Mouse (Mus musculus) stomach, embryonic 14.5 days (tissue): ENCODE measurements at regions not wholly inside any gene's neighbourhood (a gene's known extent, or its start where the extent isn't known, plus 50 kb on each side); places are given as distances from the start of the nearest gene placed in this dataset.

Experiments
- ATAC-seq: fragments of 200-750 bp; cut with Nextera tagmentation; 2 replicates; pipeline ENCODE4 v1.8.0; 2017; ENCODE audit warnings: low read depth, moderate TSS enrichment; ENCODE audit not compliant: insufficient number of reproducible peaks, insufficient read depth, low FRiP score
- H3K27ac ChIP-seq: fragments of 300-500 bp; sonication (generic); 2 replicates; pipeline ENCODE4 v1.5.1; 2014; ENCODE audit warnings: mild to moderate bottlenecking, low read length, moderate library complexity, mixed read lengths
- H3K27me3 ChIP-seq: fragments of 300-500 bp; sonication (generic); 2 replicates; pipeline ENCODE4 v1.6.1; 2014; ENCODE audit warnings: low read length, control low read depth, mixed read lengths; ENCODE audit not compliant: control insufficient read depth, insufficient read depth
- H3K36me3 ChIP-seq: fragments of 300-500 bp; sonication (generic); 2 replicates; pipeline ENCODE4 v1.6.1; 2014; ENCODE audit warnings: mild to moderate bottlenecking, control low read depth, low read length, moderate library complexity, mixed read lengths; ENCODE audit not compliant: control insufficient read depth, insufficient read depth
- H3K4me1 ChIP-seq: fragments of 300-500 bp; sonication (generic); 2 replicates; pipeline ENCODE4 v1.6.1; 2014; ENCODE audit warnings: low read length, control low read depth, mixed read lengths; ENCODE audit not compliant: control insufficient read depth, insufficient read depth
- H3K4me2 ChIP-seq: fragments of 300-500 bp; sonication (generic); replicated peaks from 2 replicates; pipeline ENCODE4 v1.6.1; 2014; ENCODE audit warnings: low read depth, low read length, control low read depth
- H3K4me3 ChIP-seq: fragments of 300-500 bp; sonication (generic); 2 replicates; pipeline ENCODE4 v1.5.1; 2014; ENCODE audit warnings: low read depth, low read length, control low read depth
- H3K9ac ChIP-seq: fragments of 300-500 bp; sonication (generic); replicated peaks from 2 replicates; pipeline ENCODE4 v1.6.1; 2014; ENCODE audit warnings: low read depth, mild to moderate bottlenecking, control low read depth, low read length, moderate library complexity, mixed read lengths
- H3K9me3 ChIP-seq: fragments of 300-500 bp; sonication (generic); 2 replicates; pipeline ENCODE4 v1.6.1; 2016; ENCODE audit warnings: low read depth, low read length, control low read depth; ENCODE audit not compliant: control insufficient read depth
- WGBS: fragments of 180-500 bp; shearing (Covaris S2); extraction: QIAGEN DNeasy Blood & Tissue Kit; methylation state at CpG from one replicate; pipeline ENCODE4 v1.1.7; 2014; 5-methylcytosine and 5-hydroxymethylcytosine counted together

DNA sequence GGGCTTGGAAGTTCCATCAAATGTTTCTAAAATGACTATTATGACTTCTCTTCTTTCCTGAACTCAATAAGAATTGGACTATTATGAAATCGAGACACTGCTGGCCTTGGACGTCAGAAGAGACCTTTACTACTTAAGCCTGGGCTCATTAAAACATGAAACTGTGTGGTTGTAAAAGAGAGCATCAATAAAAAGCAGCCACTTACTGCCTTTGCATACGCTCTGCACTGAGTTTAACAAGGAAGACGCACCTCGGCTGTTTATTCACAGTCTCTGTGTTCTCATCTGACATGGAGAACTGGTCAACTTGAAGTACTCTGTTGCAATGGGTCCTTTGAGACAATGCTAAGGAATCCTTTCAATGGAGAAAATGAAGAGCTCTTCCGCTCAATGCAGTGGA, 399.8 kb upstream of the Dcn start:
- 82% methylated on average over 6 of the region's 6 CpGs for WGBS
- Histone ChIP-seq H3K4me3 (no peak overlapping the region), H3K9me3 (no peaks in the 10 kb centered on the region), H3K9ac (no peak overlapping the region), H3K36me3 (no peaks in the 10 kb centered on the region), H3K27me3 (no peaks in the 10 kb centered on the region), H3K27ac (no peak overlapping the region), H3K4me1 (no peaks in the 10 kb centered on the region), H3K4me2 (no peak overlapping the region)
- no peak for ATAC-seq

DNA sequence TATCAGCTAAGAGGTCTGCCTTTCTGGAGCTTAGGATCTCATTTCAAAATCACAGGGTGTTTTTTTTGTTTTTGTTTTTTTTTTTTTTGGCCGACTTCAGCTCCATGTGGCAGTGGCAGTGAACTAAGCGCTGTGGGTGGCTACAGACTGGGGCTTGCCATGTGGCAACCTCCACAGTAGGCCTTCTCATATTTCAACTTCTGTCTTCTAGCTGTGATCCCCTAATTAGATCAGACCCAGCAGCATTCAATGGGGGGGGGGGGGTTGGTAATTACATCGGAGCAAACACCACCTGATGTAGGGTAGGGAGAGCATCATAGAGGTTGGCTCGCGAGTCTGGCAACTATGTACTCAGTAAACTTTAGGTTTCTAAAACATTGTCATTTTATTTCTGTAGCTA, 392.1 kb upstream of the Dcn start:
- H3K9ac ChIP-seq = no peak overlapping the region
- no peaks in the 10 kb centered on the region for H3K36me3 ChIP-seq
- H3K27ac ChIP-seq = no peak overlapping the region
- ATAC-seq = no peak
- 78% methylated on average over 5 of the region's 5 CpGs for WGBS
- H3K9me3 ChIP-seq = no peaks in the 10 kb centered on the region
- H3K4me2 ChIP-seq = no peak overlapping the region
- H3K4me1 ChIP-seq = no peaks in the 10 kb centered on the region
- H3K4me3 ChIP-seq = no peak overlapping the region
- no peaks in the 10 kb centered on the region for H3K27me3 ChIP-seq

DNA sequence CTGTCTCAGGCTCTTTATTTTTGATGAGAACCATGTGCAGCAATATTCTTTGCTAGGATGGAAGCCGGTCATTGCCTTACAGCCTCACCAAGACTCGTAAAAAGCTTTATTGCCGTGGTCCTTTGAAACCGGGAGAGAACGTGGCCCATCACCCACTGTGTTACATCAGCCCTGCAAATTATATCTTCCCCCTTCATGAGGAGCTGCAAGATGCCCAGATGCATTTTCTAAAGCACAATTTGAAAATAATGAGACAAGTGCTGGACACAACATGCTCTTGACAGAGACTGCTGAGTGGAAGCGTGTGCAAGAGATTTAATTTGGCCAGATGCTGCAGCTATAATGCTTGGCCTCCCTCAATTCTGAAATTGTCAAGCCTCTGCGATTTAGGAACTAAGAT, 389.2 kb upstream of the Dcn start:
- Histone ChIP-seq H3K9ac (no peak overlapping the region), H3K36me3 (no peaks in the 10 kb centered on the region), H3K4me2 (no peak overlapping the region), H3K4me3 (no peak overlapping the region), H3K27ac (no peak overlapping the region), H3K4me1 (no peaks in the 10 kb centered on the region), H3K9me3 (no peaks in the 10 kb centered on the region), H3K27me3 (no peaks in the 10 kb centered on the region)
- ATAC-seq = no peak
- WGBS = 82% methylated on average over 7 of the region's 7 CpGs

DNA sequence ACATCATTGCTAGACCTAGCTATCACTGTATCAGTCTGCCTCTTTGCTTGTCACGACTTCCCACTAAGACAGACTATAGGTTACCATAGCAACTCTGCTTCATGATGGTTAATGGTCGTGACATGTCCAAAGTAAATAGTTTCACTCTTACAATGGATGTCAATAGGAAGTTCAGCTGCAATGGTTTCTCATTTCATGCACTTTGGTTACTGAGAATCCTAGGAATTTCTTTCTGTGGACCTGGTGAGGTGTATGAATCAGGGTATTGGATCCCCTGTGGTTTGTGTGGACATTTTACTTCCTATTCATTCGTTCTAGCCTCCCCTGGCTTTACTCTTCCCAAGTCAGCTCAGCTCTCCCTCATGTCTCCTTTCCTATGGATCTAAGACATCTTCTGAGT, 385.5 kb upstream of the Dcn start:
- Histone ChIP-seq H3K27me3 (no peaks in the 10 kb centered on the region), H3K9me3 (no peaks in the 10 kb centered on the region), H3K36me3 (no peaks in the 10 kb centered on the region), H3K27ac (no peak overlapping the region), H3K4me2 (no peak overlapping the region), H3K4me1 (no peaks in the 10 kb centered on the region), H3K4me3 (no peak overlapping the region), H3K9ac (no peak overlapping the region)
- no peak for ATAC-seq
- 50% methylated on average over 3 of the region's 3 CpGs for WGBS

DNA sequence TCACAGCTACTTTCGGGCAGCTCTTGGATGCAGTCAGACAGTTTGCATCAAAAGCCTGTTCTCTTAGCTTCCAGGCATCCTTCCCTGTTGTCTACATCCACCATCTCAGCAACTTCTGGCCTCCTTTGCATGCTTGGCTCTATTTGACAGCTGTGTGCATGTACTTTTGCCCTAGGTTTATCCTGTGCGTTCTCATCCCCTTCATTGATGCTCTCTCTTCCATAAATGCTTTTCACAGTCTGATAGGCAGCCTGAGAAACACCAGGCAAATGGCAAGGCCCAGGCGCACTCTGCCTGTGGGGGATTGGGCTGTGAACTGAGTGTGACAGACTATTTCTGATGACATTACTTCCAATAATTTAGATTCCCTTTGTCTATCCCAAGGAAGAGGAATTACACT, 364.9 kb upstream of the Dcn start:
- H3K4me2 ChIP-seq = no peak overlapping the region
- no peak for ATAC-seq
- no peak overlapping the region for H3K4me3 ChIP-seq
- H3K9me3 ChIP-seq = no peaks in the 10 kb centered on the region
- WGBS = 86% methylated on average over 3 of the region's 3 CpGs
- no peaks in the 10 kb centered on the region for H3K4me1 ChIP-seq
- no peak overlapping the region for H3K27ac ChIP-seq
- no peaks in the 10 kb centered on the region for H3K27me3 ChIP-seq
- H3K36me3 ChIP-seq = no peaks in the 10 kb centered on the region
- H3K9ac ChIP-seq = no peak overlapping the region

DNA sequence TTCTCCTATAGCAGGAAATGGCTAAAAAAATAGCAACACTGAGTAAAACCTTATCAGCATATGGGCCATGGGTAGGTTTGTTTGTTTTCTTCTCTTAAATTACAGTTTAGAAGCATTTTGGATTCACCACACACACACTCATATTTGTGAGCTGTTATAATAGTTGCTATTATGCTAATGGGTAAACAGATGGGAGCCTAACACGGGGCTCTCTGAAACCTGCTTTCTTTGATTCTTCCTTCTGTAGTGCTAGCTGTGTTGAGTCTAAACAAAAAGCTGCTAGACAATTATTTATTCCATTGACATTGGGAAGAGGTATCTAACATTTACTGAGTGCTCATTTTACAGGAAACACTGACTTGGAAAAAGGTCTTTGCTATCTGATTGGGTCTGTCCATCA, 356.7 kb upstream of the Dcn start:
- Histone ChIP-seq H3K4me3 (no peak overlapping the region), H3K27ac (no peak overlapping the region), H3K4me1 (no peaks in the 10 kb centered on the region), H3K27me3 (no peaks in the 10 kb centered on the region), H3K9ac (no peak overlapping the region), H3K4me2 (no peak overlapping the region), H3K36me3 (no peaks in the 10 kb centered on the region), H3K9me3 (no peaks in the 10 kb centered on the region)
- no peak for ATAC-seq
- 50% methylated on average over 1 of the region's 1 CpGs for WGBS

DNA sequence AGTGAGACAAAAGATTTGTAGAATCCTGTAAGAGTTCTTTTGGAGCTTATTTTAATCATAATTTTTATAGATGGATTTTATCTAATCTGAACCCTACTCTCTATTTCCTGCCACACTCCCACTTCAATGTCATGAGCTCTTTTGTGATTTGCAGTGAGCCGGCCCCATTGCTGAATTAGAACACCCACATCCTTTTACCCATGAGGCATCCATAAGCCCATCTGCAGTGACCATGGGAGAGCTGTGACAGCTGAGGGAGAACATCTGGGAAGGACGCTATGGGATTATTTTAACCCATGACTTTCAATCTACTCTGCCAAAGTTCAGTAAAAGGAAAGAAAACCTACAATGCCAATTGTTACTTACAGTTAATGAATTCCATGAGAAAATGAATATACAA, 337.8 kb upstream of the Dcn start:
- Histone ChIP-seq H3K27ac (no peak overlapping the region), H3K36me3 (no peaks in the 10 kb centered on the region), H3K27me3 (no peaks in the 10 kb centered on the region), H3K4me1 (no peaks in the 10 kb centered on the region), H3K9me3 (no peaks in the 10 kb centered on the region), H3K4me2 (no peak overlapping the region), H3K4me3 (no peak overlapping the region), H3K9ac (no peak overlapping the region)
- 43% methylated on average over 2 of the region's 2 CpGs for WGBS
- ATAC-seq = no peak

DNA sequence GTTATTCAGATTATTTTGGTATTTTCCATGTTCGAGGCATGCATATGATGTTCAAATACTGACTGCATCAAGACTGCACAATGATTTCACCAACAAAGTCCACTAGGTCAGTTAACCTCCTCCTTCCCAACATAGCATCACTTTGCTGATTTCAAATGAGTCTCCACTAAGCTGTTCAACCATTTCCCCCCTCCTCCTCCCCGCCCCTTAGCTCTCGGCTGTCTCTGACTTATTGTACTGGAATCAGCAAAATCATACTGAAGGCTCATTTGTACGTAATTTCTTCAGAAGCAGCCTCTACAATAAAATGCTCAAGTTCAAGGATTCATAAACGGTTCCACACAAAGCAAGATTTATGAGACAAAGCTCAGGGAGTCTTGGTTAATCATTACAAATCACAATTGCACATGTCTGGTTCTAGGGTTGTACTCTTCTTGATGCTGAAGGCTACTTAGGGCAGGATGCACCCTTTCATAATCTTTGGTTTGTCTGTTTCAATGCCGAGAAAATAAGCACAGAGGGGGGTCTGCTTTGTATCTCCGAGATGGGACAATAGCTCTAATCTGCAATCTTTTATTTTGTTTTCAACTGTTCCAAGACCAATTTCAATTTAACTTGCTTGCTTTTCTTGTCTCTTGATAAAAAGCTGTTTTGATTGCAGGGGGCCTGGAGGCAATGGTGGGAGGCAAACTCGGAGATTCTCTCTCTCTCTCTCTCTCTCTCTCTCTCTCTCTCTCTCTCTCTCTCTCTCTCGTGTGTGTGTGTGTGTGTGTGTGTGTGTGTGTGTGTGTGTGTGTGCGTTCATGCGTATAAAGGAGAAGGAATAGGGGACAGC, 320.6 kb upstream of the Dcn start:
- peaks cover 4% of the 10 kb centered on the region; the same call in 1 of the 2 replicates for H3K4me1 ChIP-seq
- H3K36me3 ChIP-seq = no peaks in the 10 kb centered on the region
- ATAC-seq = no peak
- WGBS = 48% methylated on average over 10 of the region's 11 CpGs
- H3K9ac ChIP-seq = no peak overlapping the region
- H3K27me3 ChIP-seq = no peaks in the 10 kb centered on the region
- H3K27ac ChIP-seq = no peak overlapping the region; the same call in 1 of the 2 replicates
- H3K4me3 ChIP-seq = no peak overlapping the region
- no peak overlapping the region for H3K4me2 ChIP-seq
- no peaks in the 10 kb centered on the region for H3K9me3 ChIP-seq

DNA sequence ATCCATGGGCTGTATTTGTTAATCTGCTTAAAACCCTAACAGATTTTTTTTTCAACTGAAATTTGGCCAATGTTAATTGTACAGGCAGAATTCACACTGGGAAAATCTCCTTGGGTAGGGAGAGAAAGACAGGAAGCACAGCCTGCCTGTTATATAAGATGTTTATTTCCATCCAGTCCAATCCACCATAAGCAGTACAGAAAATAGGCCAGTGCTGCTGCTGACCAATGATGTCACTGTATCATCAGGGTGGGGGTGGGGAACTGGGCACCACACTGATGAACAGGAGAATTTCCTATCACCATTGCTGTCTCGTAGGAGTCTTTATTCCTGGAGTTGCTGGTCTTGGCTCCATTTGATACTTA, 320.0 kb upstream of the Dcn start:
- WGBS = 72% methylated on average over 1 of the region's 1 CpGs

More for the DNA sequence above, 320.0 kb upstream of the Dcn start:
- Histone ChIP-seq H3K27ac (no peak overlapping the region), H3K36me3 (no peaks in the 10 kb centered on the region), H3K4me2 (no peak overlapping the region), H3K4me1 (peaks cover 4% of the 10 kb centered on the region; the same call in 1 of the 2 replicates), H3K9me3 (no peaks in the 10 kb centered on the region), H3K27me3 (no peaks in the 10 kb centered on the region), H3K4me3 (no peak overlapping the region), H3K9ac (no peak overlapping the region)
- ATAC-seq = no peak
